Mouse (Mus musculus) liver, adult (tissue): ENCODE results near the gene Ap1g1.

Source experiments
- GATA4 ChIP-seq: IDR thresholded peaks from 2 replicates; pipeline ENCODE4 v1.6.1; 2014; ENCODE audit warnings: mild to moderate bottlenecking, low read length; ENCODE audit not compliant: insufficient replicate concordance

Gene Ap1g1

DNA sequence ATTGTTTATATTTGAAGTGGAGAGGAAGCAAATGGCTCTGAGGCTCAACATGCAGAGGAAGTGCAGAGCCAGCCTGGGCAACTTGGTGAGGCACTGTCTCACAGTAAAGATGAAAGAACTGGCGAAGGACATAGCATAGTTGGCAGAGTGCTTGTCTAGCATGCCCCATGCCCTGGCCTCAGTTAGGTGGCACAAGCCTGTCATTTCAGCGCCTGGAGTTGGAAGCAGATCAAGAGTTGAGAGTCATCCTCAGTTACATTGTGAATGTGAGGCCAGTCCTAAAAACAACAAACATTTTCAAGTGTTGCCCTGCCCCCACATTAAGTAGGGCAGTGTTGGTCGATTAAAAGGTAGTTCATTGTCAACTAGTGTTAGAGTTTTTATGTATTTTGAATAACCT, 32.1 kb downstream of the Ap1g1 start:
- no peak for TF ChIP-seq GATA4

- TF ChIP-seq GATA4 = peak; percentile 81; the same call in 1 of the 2 replicates
Measured at GRCm38 (mm10) chr8:109815268-109815667, 36.9 kb downstream of the Ap1g1 start.

DNA sequence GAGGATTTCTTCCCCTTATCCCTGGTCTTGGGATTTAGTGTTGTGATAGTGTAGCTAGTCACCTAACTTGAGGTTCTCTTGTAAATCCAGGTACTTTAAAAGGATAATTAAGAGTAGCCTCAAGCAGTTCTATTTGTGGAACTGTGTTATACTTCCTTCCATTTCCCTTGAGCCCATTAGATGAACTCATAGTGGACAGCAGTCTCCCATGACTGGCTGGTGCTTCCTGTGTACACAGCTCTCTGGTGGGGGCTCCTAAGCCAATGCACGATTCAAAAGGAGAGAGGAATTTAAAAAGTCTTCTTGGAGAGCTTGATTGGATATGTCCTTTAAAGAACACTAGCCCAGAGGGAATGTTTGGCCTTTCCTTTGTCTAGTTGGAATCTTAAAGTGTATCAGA, 39.6 kb downstream of the Ap1g1 start:
- no peak for TF ChIP-seq GATA4

- no peak for TF ChIP-seq GATA4
Measured at GRCm38 (mm10) chr8:109823561-109823960, 45.2 kb downstream of the Ap1g1 start.

- no peak for TF ChIP-seq GATA4
Measured at GRCm38 (mm10) chr8:109839822-109840221, 61.5 kb downstream of the Ap1g1 start.

GRCm38 (mm10) chr8:109842468-109842867, 64.1 kb downstream of the Ap1g1 start:
- TF ChIP-seq GATA4 = no peak

DNA sequence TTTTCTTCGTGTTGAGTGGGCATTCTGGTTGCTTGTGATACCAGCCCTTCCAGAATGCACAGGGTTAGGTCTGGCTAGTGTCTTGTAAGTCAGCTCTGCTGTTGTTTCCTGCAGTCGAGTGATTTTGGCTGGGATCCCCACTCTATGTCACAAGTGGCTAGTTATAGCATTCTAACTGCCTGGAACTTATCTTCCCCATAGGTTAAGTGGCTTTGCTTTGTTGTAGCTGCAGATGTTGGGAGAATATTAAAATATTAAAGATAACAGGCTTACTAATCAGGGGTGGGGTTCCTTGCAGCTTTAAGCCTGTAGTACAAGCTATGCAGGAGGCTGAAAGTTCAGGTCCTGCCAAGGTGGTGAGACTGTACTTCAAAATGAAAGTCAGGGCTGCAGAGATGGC, 69.5 kb downstream of the Ap1g1 start:
- TF ChIP-seq GATA4 = no peak

GRCm38 (mm10) chr8:109848981-109849380, 70.6 kb downstream of the Ap1g1 start:
- TF ChIP-seq GATA4 = no peak

DNA sequence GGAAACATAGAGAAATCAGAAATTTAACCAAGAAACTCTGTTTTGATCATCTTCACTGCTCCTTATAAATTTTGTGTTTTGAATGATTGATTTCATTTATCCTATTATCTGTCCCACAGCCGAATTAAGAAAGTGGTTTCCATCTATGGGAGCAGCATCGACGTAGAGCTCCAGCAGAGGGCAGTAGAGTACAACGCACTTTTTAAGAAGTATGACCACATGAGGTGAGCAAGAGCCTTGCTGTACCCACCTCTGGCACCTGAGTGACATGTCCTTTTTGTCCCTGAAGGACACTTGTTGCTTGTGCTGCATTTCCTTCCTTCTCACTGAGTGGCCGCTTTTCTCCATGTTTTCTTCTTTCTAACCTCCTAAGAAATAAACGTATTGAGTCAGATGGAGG, 75.1 kb downstream of the Ap1g1 start:
- TF ChIP-seq GATA4 = no peak

GRCm38 (mm10) chr8:109854522-109854921, 76.2 kb downstream of the Ap1g1 start:
- no peak for TF ChIP-seq GATA4

- TF ChIP-seq GATA4 = no peak
Measured at GRCm38 (mm10) chr8:109855451-109855850, 77.1 kb downstream of the Ap1g1 start.

GRCm38 (mm10) chr8:109863398-109863797, 85.0 kb downstream of the Ap1g1 start:
- TF ChIP-seq GATA4 = no peak

DNA sequence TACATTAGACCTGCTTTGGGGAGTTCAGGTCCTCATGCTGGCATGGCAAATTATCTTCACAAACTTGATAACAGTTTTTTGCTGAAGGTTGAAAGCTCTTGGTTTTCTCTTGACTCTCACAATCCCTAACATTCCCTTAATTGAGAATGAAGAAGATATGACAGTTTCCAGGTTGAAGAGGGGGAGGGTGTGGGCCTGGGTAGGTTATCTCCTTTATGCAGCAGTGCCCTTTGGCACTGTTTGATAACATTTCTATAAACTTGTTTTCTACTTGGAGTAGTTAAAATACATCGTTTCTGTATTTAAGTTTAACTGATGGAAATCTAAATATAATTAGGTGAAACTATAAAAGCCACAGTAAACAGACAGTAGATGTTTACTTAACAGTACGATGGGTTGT, 86.4 kb downstream of the Ap1g1 start:
- TF ChIP-seq GATA4 = no peak

DNA sequence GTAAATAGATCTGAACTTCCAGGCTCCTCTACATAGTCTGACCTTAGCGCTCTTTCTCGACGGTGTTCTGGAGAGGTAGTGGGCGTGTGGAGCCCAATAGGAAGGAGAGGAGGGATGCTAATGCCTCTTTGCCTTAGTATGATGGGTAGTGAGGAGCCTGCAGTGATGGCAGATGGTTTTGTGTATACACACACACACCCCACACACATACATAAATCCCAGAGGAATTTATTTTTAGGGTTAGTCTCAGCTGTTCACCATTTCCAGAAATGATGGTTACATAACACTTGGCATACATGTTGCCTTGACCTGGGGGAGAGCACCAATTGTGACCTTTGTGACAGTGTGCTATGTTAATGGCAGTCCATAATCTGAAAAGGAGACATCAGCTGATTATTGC, 87.2 kb downstream of the Ap1g1 start:
- TF ChIP-seq GATA4 = no peak

DNA sequence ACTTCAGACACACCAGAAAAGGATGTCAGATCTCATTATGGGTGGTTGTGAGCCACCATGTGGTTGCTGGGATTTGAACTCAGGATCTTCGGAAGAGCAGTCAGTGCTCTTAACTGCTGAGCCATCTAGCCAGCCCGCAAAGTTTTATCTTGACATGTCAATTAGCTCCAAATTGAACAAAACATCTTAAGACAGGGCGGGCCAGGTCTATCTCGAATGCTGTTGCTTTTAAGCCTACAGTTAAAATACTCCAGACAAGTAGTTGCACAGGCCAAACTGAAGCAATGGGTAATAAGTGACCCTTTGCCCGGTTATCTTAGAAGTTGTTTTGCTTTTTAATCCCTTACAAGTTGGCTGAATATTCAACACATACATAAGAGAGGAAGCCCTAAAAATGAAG, 88.3 kb downstream of the Ap1g1 start:
- TF ChIP-seq GATA4 = no peak

DNA sequence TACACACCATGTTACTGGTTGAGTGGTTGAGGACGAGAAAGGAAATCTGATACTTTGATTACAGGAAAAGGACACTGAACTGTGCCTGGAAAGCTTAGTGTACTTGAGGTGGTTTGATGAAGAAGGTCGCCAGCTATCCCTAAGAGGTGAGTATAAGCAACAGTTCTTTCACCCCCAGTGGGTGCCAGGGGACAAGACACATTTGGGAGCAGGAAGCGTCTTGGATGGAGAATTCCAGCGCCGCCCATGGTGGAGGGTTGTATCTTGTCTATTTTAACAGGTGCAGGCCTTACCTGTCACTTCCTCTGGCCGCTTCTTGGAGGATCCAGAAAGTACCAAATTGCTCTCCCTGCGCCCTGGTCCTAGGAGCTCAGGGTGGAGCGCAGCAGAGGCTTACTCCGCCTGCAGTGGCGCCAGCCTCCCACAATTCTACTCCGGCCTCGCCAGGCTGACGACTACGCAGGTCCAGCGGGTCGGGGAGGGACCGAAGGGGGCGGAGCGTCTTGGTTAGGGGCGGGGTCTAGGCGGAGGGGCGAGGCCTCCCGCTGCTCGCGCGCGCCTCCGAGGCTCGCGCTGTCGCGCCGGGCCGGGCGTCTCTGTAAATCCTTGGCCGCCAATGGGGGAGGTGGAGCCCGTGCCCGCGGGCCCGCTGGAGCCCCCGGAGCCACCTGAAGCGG, 89.8 kb downstream of the Ap1g1 start, which contains the start of gene Phlpp2:
Phlpp2 (plus strand) TSS at position 540 of the 677 bp plus-strand sequence.
- no peak for TF ChIP-seq GATA4

DNA sequence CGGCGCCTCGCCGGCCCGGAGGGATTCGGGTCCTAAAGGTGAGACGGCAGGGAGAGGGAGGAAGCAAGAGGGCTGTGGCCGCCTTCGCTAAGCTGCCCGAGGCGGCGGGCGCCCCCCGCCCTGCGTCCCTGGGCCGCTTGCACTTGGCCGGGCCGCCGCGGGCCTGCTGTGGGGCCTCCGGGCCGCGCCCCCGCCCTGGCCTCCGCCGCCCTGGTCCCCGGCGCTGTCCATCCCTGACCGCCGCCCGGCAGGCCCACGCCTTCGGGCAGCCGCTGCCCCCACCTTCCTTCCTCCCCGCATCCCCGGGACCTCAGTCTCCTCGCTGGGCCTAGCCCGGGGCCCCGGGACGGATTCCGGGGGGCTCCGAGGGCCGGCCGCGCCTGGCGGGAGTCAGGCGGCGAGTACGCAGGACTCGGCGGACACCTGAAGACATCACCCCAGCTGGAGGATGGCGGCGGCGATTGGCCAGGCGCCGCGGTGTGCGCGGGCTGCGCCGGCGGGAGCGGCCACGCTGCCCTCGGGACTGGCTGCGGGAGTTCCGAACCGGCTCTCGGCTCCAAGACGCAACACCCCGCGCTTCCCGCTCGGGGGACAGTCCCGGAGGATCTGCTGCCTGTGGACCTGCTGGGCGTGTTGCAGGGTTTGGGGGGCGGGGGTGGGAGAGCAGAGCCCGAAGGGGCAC, 90.5 kb downstream of the Ap1g1 start:
- TF ChIP-seq GATA4 = no peak

DNA sequence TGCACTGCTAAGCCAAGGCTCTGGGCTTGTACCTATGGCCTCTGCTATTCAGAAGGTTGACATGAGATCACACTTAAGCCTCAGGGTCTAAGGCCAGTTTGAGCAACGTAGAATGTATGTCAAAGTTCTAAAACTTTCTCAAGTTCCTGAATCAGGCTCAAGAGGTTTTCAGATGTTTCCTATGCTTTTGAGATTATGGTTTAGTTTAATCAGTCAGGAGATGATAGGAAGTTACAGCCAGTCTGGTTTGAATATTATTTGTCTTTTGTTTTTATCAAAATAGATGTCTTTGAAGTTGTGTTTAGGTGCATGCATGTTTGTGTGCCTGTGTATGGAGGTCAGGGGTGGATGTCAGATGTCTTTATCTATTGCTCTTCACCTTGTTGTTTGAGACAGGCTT, 92.7 kb downstream of the Ap1g1 start:
- no peak for TF ChIP-seq GATA4
